Mouse (Mus musculus) gonadal fat pad, adult 2 months (tissue): Measurements from ENCODE around the gene Ranbp2. TPM values are rescaled to one million over a fixed set of nuclear protein-coding genes. Genes with fewer than 3 reads are reported as not detected.

Experiments
- DNase-seq: peaks from one replicate; pipeline ENCODE4 v3.0.0-alpha.2; 2012; ENCODE audit warnings: low read depth
- polyA plus RNA-seq: library from polyadenylated mRNA; depleted of rRNA; stranded (reverse); fragments of >200 nt; gene quantifications from 2 replicates; pipeline ENCODE4 v1.2.3, GENCODE M21; 2012; rRNA removed

Ranbp2 gene
- polyA plus RNA-seq = 7.0 and 8.2 TPM in 2 replicates

DNA sequence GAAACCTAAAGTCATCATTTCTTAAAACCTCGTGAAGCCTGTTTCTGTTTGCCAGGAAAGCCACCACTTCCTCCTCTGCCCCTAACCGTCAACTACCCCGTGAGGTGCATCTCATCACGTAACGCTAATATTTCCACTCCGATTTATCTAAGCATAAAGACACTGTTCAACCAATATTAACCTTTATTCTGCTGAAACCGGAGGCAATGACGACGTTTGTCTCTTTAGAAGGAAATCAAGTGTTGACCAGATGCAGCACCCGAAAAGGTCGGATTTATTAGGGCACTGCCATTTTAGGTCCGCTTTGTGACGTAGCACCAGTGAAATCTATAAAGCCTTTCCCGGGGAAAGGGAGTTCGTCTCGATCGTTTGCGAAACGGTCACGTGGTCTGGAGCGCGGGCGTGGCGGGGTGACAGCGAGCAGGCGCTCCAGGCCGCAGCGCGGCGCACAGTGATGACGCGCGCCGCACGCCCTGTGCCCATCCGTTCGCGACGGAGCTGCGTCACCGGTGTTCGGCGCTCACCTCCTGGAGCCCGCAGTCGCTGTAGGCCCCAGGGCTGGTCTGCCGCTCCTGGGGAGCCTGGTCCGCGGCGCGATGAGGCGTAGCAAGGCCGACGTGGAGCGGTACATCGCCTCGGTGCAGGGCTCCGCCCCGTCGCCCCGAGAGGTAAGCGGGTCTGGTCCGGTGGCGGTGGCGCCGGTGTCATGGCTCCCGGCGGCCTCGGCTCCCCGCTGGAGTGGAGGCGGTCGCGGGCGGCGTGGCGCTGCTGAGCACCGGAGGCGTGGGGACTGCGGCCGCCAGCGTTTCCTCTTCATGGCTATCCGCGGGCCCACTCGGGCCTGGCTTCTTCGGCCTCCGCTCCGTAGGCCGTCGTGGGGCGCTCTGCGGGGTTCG is at the start of gene Ranbp2:
Ranbp2 (plus strand) TSS at position 537 of the 896 bp plus-strand sequence.
- DNase-seq = peak; percentile 64

DNA sequence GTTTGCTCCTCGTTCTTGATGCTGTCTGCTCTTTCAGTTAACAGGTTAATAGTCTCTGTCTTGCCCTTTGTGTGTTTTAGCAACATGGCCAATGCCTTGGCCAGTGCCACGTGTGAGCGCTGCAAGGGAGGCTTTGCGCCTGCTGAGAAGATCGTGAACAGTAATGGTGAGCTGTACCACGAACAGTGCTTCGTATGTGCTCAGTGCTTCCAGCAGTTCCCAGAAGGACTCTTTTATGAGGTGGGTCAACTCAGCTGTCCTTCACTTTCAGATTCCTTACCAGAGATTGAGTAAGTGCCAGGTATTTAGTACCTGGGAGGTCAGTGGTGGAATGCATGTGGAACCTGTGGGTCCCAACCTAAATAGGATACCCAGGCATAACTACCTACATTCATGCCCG is 47.8 kb upstream of the Ranbp2 start:
- no peak for DNase-seq

DNA sequence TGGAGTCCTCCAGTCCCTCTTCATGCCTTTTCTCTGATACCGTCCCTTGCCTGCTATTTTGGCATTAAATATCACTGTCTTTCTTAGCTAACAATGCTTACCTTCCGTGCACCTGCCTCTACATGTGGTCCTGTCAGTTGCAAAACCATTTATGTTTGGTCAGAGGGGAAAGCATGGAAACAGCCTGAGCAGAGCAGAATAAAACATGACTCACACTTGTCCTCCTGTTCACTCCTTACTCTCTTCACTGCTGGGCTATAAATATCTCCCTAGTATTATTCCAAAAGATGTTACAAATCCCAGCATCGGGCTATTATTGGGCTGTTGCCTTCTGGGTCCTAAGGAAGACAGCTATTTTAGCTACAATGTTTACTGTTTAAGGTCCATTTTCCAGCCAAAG is 44.9 kb upstream of the Ranbp2 start:
- DNase-seq = no peak

DNA sequence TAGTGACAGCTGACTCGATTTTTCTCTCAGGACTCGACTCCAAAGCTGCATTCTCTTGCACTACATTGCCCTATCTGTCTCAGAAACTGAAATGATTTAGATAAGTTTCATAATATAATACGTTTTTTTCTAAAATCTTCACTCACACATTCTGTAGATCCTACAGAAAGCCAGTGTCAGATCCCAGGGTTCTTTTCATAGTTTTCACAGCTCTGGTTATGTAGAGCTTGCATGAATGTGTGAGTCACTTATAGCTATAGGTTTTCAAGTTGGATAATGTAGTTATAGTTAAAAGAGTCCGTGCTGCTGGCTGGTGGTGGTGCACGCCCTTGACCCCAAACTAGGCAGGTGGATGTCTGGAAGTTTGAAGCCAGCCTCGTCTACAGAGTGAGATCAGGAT is 42.1 kb upstream of the Ranbp2 start:
- DNase-seq = no peak

DNA sequence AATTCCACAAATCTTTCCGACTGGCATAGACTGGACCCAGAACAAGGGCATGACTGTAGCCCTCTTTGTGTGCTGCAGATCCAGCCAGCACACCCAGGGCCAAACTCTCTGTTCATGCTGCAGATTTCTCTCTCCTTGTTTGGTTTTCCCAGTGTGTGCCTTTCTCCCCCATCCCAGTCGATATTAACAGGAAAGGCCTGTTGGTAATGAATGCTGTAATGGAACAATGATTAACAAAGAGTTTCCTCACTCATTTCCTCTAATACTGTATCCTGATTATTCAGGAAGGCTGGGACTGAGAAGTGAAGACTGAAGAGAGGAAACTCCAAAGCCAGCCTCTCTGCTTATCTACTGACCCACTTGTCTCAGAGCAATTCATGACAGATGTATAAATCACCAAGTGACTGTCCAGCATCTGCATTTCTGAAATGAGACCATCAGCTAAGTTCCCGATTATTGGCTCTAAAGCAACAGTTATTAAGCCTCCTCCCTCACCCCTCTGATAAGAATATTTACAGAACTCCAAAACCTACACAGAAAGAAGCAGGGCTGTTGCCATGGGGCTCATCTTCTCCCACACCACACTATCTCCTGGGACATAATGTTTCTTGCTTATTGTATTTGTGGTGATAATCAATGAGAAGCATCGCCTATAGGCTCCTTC is 41.3 kb upstream of the Ranbp2 start:
- DNase-seq = no peak

DNA sequence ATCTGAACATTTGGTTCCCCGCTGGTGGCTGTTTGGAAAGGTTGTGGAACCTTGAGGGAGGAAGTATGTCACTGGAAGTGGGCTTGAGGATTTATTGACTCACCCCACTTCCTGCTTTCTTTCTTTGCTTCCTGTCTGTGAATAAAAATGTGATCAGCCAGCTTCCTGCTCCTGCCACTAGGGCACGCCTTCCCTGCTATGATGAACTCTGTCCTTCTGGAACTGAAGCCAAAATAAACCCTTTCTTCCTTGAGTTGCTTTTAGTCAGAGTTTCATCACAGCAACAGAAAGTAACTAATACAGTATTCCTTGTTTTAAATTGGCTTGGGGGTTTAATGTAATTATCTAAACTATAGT is 40.8 kb upstream of the Ranbp2 start:
- DNase-seq = peak; percentile 56

DNA sequence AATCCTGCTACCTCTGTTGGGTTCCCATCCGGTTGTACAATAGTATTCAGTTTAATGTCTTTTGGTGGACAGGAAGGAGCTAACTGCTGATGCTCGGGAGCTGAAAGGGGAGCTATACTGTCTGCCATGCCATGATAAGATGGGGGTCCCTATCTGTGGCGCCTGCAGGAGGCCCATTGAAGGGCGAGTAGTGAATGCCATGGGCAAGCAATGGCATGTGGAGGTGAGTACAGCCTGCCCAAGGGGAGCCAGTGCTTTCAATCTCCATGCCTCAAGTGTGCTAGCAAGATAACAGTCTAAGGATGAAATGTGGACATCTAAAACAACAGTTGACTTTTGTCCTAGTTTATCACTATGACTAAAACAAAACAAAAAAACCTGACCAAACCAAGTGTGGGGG is 34.4 kb upstream of the Ranbp2 start:
- DNase-seq = no peak

DNA sequence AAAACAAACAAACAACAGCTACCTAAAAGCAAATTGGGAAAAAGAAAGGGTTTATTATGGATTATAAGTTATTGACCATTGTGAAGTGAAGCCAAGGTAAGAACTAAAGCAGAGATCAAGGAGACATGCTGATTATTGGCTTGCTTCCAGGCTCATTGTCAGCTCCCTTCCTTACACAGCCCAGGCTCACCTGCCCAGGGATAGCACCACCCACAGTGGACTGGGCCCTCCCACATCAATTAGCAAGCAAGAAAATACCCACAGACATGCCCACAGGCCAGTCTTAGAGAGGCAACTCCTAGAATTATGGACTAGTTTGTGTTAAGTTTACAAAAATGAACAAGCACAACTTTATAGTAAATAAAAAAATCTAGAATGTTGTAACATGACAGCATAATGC is 33.9 kb upstream of the Ranbp2 start:
- no peak for DNase-seq

DNA sequence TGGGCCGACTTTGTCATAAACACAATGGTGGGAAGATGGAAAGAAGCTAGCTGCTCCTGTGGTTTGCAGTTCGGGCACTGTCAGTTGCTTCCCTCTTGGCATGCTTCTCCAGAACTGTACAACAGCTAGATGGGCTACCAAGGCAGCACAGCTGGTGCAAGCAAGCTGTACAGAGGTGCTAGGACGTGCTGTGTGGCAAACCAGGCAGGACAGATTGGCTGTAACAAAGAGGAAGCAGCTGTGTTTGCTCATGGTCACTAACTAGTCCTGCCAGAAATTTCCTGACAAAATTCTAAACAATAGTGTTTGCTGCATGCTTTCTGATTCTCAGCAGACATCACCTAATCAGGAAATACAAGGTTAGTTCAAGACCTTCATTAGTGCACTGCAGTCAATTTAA is 30.0 kb upstream of the Ranbp2 start:
- no peak for DNase-seq

DNA sequence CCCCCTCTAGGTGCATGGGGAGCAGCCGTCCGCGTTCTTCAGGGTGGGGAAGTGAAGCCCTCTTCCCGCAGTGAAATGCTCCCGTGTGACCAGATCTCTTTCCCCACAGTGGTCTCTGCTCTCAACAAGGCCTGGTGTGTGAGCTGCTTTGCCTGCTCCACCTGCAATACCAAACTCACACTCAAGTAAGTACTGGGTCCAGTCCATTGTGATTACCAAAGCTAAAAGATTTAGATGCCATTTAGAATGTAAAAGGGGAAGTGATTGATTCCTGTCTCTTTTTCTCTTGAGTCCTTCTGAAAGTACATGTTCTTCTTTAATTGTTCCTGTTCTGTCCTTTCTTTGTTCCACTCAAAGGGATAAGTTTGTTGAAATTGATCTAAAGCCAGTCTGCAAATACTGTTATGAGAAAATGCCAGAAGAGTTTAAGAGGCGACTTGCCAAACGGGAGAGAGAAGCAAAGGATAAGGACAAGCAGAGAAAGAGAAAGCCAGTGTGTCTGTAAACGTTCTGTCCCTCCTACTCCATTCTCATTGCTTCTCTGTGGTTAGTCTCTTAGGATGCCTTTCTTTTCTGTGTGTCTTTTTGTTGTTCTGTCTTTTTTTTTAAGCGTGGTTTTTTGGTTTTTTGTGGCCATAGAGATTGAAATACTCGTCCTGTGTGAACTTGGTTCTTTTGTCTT is 28.3 kb upstream of the Ranbp2 start:
- DNase-seq = no peak

DNA sequence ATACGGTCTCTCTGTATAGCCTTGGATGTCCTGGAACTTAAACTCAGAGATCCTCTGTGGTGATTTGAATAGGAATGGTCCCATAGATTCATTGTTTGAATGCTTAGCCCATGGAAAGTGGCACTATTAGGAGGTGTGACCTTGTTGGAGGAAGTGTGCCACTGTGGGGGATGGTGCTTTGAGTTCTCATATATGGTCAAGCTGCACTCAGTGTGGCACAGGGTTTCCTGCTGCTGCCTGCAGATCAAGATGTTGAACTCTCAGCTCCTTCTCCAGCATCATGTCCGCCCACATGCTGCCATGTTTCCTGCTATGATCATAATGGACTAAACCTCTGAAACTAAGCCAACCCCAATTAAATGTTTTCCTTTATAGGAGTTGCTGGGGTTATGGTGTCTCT is 18.8 kb upstream of the Ranbp2 start:
- no peak for DNase-seq

DNA sequence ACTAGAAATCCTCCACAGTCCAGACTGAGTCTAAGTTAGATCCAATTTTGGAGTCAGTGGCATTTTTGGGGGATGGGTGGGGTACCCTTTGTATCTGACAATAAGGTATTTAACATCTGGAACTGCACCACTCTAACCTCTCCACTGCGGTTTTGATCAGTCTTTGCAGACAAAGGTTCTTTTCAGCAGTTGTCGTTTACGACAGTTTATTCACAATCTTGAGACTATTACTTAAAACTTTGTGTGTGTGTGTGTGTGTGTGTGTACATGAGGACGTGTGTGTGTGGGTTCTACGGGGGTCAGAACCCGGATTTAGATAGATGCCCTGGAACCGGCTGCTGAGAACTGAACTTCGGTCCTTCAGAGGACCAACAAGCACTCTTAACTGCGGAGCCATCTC is 870 bp upstream of the Ranbp2 start:
- no peak for DNase-seq

DNA sequence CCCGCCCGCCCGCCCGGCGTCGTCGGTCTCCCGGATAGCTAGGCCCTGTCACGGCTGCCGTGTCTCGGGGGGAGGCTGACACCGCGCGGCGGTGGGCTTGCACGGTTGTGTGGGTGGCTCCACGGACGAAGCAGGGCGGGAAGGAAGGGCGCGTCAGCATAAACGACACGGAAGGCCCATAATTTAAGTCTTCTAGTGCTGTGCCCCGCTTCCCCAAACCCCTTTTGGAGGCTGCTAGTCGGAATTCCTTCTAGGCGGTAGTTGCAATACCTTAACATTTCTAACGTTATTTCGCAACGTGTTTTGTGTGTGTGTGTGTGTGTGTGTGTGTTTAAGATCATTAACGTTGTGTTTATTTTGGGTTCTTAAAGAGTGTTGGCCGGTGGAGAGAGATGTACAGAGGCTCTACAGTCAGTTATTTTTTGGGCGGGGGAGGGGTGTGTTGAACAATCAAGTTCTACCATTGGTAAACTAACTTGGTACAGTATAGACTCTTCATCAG is 611 bp downstream of the Ranbp2 start:
- no peak for DNase-seq

DNA sequence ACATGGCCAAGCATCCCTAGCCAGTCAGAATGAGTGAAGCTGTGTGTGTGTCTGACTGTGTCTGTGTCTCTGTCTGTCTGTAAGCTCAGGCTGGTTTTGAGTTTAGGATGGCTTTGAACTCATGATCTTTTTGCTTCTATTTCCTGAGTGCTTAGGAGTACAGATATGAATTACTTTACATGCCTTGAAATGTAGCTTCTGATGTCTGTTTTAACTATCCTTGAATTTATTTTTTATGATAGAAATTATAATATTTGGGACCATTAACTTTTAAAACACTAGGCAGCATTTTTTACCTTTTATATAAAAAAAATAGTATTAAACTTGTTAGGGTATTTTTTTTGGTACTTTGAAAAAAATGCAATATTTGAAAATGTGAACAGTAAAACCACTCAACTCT is 4.9 kb downstream of the Ranbp2 start:
- no peak for DNase-seq

DNA sequence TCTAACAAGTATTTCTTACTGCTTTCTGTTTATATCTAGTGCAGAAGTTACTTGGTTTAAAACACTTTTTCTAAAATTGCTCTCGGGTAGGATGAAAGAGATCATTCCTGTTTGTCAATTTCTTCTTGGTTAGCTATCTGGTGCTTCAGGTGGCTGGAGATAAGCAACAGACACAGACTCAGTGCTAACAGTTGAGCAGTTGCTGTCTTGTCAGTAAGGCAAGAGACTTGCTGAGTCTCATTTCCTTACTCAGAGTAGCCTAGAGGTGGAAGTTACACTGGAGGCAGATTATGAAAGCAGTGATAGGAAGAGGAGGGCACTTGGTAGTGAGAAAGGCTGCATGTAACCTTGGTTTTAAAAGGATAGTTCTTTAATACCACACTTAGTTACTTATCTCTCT is 5.5 kb downstream of the Ranbp2 start:
- no peak for DNase-seq

DNA sequence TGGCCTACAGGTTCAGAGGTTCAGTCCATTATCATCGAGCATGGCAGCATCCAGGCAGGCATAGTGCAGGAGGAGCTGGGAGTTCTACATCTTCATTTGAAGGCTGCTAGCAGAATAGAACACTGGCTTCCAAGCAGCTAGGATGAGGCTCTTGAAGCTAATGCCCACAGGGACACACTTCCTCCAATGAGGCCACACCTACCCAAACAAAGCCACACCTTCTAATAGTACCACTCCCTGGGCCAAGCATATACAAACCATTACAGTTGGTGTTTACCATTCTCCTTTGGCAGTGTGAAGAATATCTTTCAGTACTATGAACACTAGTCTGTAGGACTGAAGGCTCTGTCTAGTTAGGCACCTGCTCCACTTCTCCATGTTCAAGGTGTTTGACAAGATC is 13.2 kb downstream of the Ranbp2 start:
- DNase-seq = no peak

DNA sequence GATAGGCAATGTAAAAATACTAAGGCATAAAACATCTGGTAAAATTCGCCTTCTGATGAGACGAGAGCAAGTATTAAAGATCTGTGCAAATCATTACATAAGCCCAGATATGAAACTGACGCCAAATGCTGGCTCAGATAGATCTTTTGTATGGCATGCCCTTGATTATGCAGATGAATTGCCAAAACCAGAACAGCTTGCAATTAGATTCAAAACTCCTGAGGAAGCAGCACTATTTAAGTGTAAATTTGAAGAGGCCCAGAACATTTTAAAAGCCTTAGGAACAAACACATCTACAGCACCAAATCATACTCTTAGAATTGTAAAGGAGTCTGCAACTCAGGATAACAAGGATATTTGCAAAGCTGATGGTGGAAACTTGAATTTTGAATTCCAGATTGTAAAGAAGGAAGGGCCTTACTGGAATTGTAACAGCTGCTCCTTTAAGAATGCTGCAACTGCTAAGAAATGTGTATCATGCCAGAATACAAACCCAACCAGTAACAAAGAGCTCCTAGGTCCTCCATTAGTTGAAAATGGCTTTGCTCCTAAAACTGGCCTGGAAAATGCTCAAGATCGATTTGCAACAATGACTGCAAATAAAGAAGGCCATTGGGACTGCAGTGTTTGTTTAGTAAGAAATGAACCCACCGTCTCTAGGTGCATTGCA is 30.5 kb downstream of the Ranbp2 start:
- DNase-seq = no peak

DNA sequence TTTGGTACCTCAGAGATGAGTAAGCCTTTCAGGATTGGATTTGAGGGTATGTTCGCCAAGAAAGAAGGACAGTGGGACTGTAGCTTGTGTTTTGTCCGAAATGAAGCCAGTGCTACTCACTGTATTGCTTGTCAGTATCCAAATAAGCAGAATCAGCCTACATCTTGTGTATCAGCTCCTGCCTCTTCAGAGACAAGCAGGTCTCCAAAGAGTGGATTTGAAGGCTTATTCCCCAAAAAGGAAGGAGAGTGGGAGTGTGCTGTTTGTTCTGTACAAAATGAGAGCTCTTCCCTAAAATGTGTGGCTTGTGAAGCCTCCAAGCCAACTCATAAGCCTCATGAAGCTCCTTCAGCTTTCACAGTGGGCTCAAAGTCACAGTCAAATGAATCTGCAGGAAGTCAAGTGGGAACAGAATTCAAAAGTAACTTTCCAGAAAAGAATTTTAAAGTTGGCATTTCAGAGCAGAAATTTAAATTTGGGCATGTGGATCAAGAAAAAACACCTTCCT is 31.4 kb downstream of the Ranbp2 start:
- no peak for DNase-seq

DNA sequence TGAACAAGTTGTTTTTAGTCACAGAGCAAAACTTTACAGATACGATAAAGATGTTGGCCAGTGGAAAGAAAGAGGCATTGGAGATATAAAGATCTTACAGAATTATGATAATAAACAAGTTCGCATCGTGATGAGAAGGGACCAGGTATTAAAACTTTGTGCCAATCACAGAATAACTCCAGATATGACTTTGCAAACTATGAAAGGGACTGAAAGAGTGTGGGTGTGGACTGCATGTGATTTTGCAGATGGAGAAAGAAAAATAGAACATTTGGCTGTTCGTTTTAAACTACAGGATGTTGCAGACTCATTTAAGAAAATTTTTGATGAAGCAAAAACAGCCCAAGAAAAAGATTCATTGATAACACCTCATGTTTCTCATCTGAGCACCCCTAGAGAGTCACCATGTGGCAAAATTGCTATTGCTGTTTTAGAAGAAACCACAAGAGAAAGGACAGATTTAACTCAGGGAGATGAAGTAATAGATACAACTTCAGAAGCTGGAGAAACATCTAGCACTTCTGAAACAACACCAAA is 33.3 kb downstream of the Ranbp2 start:
- DNase-seq = no peak

DNA sequence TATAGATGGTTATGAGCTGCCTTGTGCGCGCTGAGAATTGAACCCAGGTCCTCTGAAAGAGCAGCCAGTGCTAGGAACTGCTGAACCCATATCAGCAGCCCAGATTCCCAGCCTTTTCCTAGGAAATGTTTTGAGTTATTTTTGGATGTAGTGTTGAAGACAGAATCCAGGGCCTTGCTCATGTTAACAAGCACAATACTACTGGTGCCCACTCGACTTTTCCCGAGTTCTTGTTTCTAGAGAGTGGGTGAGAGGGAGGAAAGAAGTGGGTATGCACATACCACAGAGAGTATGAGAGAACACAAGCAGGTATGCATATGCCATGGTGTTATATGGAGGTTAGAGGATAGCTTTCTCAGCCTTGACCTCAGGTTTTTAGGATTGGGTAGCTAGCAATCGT is 44.3 kb downstream of the Ranbp2 start:
- DNase-seq = no peak

DNA sequence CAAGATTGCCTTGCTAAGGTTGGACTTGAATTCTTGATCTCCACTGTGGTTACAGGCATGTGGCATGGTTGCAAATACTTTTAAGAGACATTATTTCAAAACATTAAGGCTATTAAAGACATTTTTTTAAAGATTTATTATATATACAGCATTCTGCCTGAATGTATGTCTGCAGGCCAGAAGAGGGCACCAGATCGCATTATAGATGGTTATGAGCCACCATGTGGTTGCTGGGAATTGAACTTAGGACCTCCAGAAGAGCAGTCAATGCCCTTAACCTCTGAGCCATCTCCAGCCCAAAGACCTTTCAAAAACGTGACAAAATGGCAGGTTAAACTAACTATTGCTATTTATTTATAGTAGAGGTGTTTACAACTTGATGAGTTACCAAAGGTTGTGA is 48.9 kb downstream of the Ranbp2 start:
- DNase-seq = no peak

DNA sequence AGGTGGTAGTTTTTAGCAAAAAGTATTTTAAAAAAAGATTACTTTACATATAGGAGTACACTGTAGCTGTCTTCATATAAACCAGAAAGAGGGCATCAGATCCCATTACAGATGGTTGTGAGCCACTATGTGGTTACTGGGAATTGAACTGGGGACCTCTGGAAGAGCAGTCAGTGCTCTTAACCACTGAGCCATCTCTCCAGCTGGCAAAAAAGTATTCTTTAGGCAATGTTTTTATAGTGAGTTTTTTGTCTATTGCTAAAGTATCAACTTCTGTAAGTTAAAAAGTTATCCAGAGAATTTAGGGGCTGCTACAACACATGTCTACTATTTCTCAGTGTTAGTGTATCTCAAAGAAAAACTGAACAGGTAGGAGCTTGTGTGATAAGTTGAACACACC is 50.0 kb downstream of the Ranbp2 start:
- DNase-seq = no peak
